Mouse (Mus musculus) liver, postnatal 0 days (tissue): ENCODE measurements at regions not wholly inside any gene's neighbourhood (a gene's known extent, or its start where the extent isn't known, plus 50 kb on each side); places are given as distances from the start of the nearest gene placed in this dataset.

Source experiments
- CTCF ChIP-seq: sonication (generic); IDR thresholded peaks from 2 replicates; pipeline ENCODE4 v1.5.1; 2016; ENCODE audit warnings: antibody characterized with exemption, low read depth
- EP300 ChIP-seq: IDR thresholded peaks from 2 replicates; pipeline ENCODE4 v1.6.1; 2016; ENCODE audit warnings: antibody characterized with exemption, low read depth, mild to moderate bottlenecking

GRCm38 (mm10) chr2:56233042-56233441, 797.3 kb downstream of the Kcnj3 start:
- TF ChIP-seq CTCF, result no peak
- no peak for TF ChIP-seq EP300
